Mouse (Mus musculus) kidney, postnatal 0 days (tissue): ENCODE measurements around the gene Tmem170. TPM values are rescaled to one million over a fixed set of nuclear protein-coding genes. Genes with fewer than 3 reads are reported as not detected.

Experiments
- ATAC-seq: fragments of 200-750 bp; cut with Nextera tagmentation; replicated peaks from 2 replicates; pipeline ENCODE4 v1.8.0; 2017; ENCODE audit warnings: low read depth, moderate number of reproducible peaks, moderate TSS enrichment, moderate library complexity; ENCODE audit not compliant: low FRiP score
- DNase-seq: peaks from one replicate; pipeline ENCODE4 v3.0.0-alpha.2; 2016; ENCODE audit warnings: low spot score
- H3K27ac ChIP-seq: fragments of 300-500 bp; sonication (generic); 2 replicates; pipeline ENCODE4 v1.5.1; 2014; ENCODE audit warnings: mild to moderate bottlenecking
- H3K27me3 ChIP-seq: fragments of 300-500 bp; sonication (generic); 2 replicates; pipeline ENCODE4 v1.6.1; 2014; ENCODE audit warnings: low read length, mixed read lengths; ENCODE audit not compliant: insufficient read depth
- H3K36me3 ChIP-seq: fragments of 300-500 bp; sonication (generic); 2 replicates; pipeline ENCODE4 v1.6.1; 2014; ENCODE audit warnings: low read length, mixed read lengths; ENCODE audit not compliant: insufficient read depth
- H3K4me1 ChIP-seq: fragments of 300-500 bp; sonication (generic); replicated peaks from 2 replicates; pipeline ENCODE4 v1.6.1; 2014; ENCODE audit warnings: antibody characterized with exemption, low read length, mixed read lengths; ENCODE audit not compliant: insufficient read depth
- H3K4me2 ChIP-seq: fragments of 300-500 bp; sonication (generic); 2 replicates; pipeline ENCODE4 v1.6.1; 2014; ENCODE audit warnings: mild to moderate bottlenecking, low read length, moderate library complexity, mixed read lengths
- H3K4me3 ChIP-seq: fragments of 300-500 bp; sonication (generic); replicated peaks from 2 replicates; pipeline ENCODE4 v1.5.1; 2014; ENCODE audit warnings: low read depth, low read length
- H3K9ac ChIP-seq: fragments of 300-500 bp; sonication (generic); 2 replicates; pipeline ENCODE4 v1.6.1; 2014; ENCODE audit warnings: low read depth, low read length
- H3K9me3 ChIP-seq: fragments of 300-500 bp; sonication (generic); replicated peaks from 2 replicates; pipeline ENCODE4 v1.6.1; 2016; ENCODE audit warnings: low read length, inconsistent platforms, mixed read lengths
- CTCF ChIP-seq: IDR thresholded peaks from 2 replicates; pipeline ENCODE4 v1.5.1; 2016; ENCODE audit warnings: antibody characterized with exemption, low read depth, mild to moderate bottlenecking, moderate library complexity
- WGBS: fragments of 180-500 bp; shearing (Covaris S2); extraction: QIAGEN DNeasy Blood & Tissue Kit; methylation state at CpG from one replicate; pipeline ENCODE4 v1.1.7; 2014; 5-methylcytosine and 5-hydroxymethylcytosine counted together
- polyA plus RNA-seq: library from polyadenylated mRNA; unstranded; fragments of >200 nt; fragmentation: Nextera tagmentation; extraction: Ambion mirVana; gene quantifications from 2 replicates; pipeline ENCODE4 v1.2.1, GENCODE M21; 2015

The Tmem170 gene
- polyA plus RNA-seq, 1 experiment from 2014 or later = 15.1 TPM

DNA sequence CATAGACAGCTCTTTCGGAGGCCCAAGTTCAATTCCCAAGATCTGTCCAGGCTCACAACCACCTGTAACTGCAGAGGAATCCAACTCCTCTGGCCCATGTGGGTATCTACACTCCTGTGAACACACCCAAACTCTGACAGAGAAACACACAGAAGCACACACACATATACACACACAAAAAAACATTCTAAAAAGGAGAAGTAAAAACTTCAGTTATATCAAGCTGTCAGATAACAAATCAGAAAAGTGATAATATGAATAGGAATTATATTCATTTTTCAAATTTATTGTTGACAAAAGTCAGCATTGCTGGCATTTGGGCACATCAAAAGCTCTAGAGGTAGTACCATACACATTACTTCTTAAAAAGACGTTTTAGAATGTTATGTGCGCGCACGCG lies 29.8 kb downstream of the Tmem170 start:
- H3K27ac ChIP-seq = no peak overlapping the region
- H3K27me3 ChIP-seq = no peaks in the 10 kb centered on the region
- no peak for TF ChIP-seq CTCF
- H3K9me3 ChIP-seq = no peaks in the 10 kb centered on the region
- no peak overlapping the region for H3K4me2 ChIP-seq
- H3K4me3 ChIP-seq = no peak overlapping the region
- H3K36me3 ChIP-seq = peaks cover 16% of the 10 kb centered on the region; the same call in 1 of the 2 replicates
- ATAC-seq = no peak
- no peaks in the 10 kb centered on the region for H3K4me1 ChIP-seq
- 96% methylated on average over 6 of the region's 6 CpGs for WGBS
- no peak for DNase-seq
- no peak overlapping the region for H3K9ac ChIP-seq

DNA sequence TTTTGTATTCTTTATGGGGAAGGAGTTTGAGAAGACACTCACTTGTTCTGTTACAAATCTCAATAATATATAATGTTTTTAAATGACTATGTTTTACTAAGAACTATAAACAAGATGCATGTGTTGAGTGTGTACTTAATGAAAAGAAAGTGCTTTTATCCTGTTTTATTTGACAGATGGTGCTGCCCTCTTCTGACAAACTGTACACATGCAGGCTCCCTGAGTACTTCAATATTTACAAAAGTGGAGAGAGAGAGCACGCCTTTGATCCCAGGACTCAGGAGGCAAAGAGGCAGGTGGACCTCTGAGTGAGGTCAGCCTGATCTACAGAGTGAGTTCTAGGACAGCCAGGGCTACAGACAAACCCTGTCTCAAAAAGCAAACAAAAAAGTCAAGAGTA lies 41.0 kb downstream of the Tmem170 start:
- H3K4me3 ChIP-seq = no peak overlapping the region
- H3K4me1 ChIP-seq = peaks cover 11% of the 10 kb centered on the region
- WGBS = 34% methylated on average over 1 of the region's 1 CpGs
- no peaks in the 10 kb centered on the region for H3K9me3 ChIP-seq
- no peak overlapping the region for H3K27ac ChIP-seq
- no peak overlapping the region for H3K9ac ChIP-seq
- H3K36me3 ChIP-seq = peaks cover 17% of the 10 kb centered on the region; the same call in 1 of the 2 replicates
- H3K4me2 ChIP-seq = no peak overlapping the region
- H3K27me3 ChIP-seq = no peaks in the 10 kb centered on the region
- DNase-seq (peak; percentile 86), ATAC-seq (no peak)
- peak; percentile 74 for TF ChIP-seq CTCF

DNA sequence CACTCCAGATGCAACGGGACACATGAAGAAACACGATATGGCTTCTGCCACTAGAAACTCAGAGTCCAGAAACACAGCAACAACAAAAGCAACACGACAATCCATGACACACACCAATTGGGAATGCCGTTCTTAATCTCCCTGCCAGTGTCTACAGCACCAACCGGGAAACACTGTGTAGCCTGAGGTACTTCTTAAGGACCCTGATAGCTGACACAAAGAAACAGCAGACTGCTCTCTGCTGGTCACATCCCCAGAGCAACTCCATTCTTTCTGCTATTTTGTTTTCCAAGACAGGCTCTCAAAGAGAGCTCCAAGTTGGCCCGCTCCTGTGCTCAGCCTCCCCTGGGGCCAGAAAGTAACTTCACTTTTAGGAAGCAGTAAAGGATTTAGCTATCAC lies 42.5 kb downstream of the Tmem170 start:
- Histone ChIP-seq H3K27me3 (no peaks in the 10 kb centered on the region), H3K27ac (peak overlapping the region; percentile 19; the same call in 1 of the 2 replicates), H3K4me3 (no peak overlapping the region), H3K4me1 (peaks cover 11% of the 10 kb centered on the region), H3K36me3 (peaks cover 20% of the 10 kb centered on the region; the same call in 1 of the 2 replicates), H3K9me3 (no peaks in the 10 kb centered on the region), H3K9ac (no peak overlapping the region), H3K4me2 (no peak overlapping the region)
- peak; percentile 53 for TF ChIP-seq CTCF
- 0 out of 2 replicates have a peak, but pooled peaks have one; percentile 36 for ATAC-seq
- DNase-seq = peak; percentile 58
- WGBS = 20% methylated on average over 6 of the region's 6 CpGs

GRCm38 (mm10) chr8:111832983-111833382 lies 43.6 kb downstream of the Tmem170 start:
- WGBS = 39% methylated on average over 5 of the region's 5 CpGs
- ATAC-seq = no peak
- no peak overlapping the region for H3K4me2 ChIP-seq
- peaks cover 11% of the 10 kb centered on the region for H3K4me1 ChIP-seq
- H3K9ac ChIP-seq = no peak overlapping the region
- H3K9me3 ChIP-seq = no peaks in the 10 kb centered on the region
- H3K27me3 ChIP-seq = no peaks in the 10 kb centered on the region
- TF ChIP-seq CTCF = no peak
- H3K27ac ChIP-seq = no peak overlapping the region
- DNase-seq = peak; percentile 43
- peaks cover 17% of the 10 kb centered on the region; the same call in 1 of the 2 replicates for H3K36me3 ChIP-seq
- no peak overlapping the region for H3K4me3 ChIP-seq

GRCm38 (mm10) chr8:111831996-111832395 lies 44.6 kb downstream of the Tmem170 start:
- Histone ChIP-seq H3K9me3 (no peaks in the 10 kb centered on the region), H3K9ac (no peak overlapping the region), H3K4me3 (no peak overlapping the region), H3K27me3 (no peaks in the 10 kb centered on the region), H3K36me3 (peaks cover 14% of the 10 kb centered on the region; the same call in 1 of the 2 replicates), H3K4me1 (peaks cover 11% of the 10 kb centered on the region), H3K27ac (no peak overlapping the region), H3K4me2 (no peak overlapping the region)
- 47% methylated on average over 4 of the region's 4 CpGs for WGBS
- DNase-seq (no peak), ATAC-seq (no peak)
- TF ChIP-seq CTCF = no peak

DNA sequence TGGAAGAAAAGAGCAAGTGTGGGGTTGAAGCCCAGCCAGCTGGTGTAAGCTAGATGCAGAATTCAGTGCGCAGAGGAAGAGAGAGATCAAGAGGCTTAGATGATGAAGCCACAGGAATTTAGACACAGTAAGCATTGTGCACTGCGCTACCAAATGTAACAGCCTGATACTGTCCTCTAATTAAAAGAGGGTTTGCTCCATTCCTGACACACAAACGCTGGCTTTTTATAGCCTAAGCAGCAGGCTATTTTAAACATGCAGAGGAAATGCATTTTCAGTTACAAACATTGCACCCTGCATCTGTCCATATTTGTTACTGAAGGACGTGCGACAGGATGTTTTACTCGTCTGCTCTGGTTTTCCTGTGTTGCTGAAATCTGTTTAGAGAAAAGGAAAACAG lies 48.0 kb downstream of the Tmem170 start:
- Histone ChIP-seq H3K4me3 (no peak overlapping the region), H3K9ac (no peak overlapping the region), H3K27ac (peak overlapping the region; percentile 71; the same call in 1 of the 2 replicates), H3K9me3 (no peaks in the 10 kb centered on the region), H3K4me1 (peaks cover 7% of the 10 kb centered on the region), H3K4me2 (no peak overlapping the region), H3K27me3 (no peaks in the 10 kb centered on the region), H3K36me3 (peaks cover 11% of the 10 kb centered on the region; the same call in 1 of the 2 replicates)
- no peak for ATAC-seq
- no peak for TF ChIP-seq CTCF
- DNase-seq = peak; percentile 66
- WGBS = 68% methylated on average over 6 of the region's 6 CpGs

GRCm38 (mm10) chr8:111825219-111825618 lies 51.3 kb downstream of the Tmem170 start:
- peak; percentile 80 for DNase-seq
- WGBS = 57% methylated on average over 6 of the region's 6 CpGs
- ATAC-seq = no peak; the same call in 1 of the 2 replicates
- peaks cover 16% of the 10 kb centered on the region; the same call in 1 of the 2 replicates for H3K36me3 ChIP-seq
- peak; percentile 76 for TF ChIP-seq CTCF
- H3K9me3 ChIP-seq = no peaks in the 10 kb centered on the region
- no peak overlapping the region for H3K4me3 ChIP-seq
- H3K27ac ChIP-seq = no peak overlapping the region
- H3K4me1 ChIP-seq = no peaks in the 10 kb centered on the region
- H3K27me3 ChIP-seq = no peaks in the 10 kb centered on the region
- no peak overlapping the region for H3K4me2 ChIP-seq
- H3K9ac ChIP-seq = no peak overlapping the region
